Mouse (Mus musculus) erythroblast, adult 5-6 weeks (primary cell): ENCODE data around the gene Zan. TPM values are rescaled to one million over a fixed set of nuclear protein-coding genes. Genes with fewer than 3 reads are reported as not detected.

ENCODE experiments used
- ATAC-seq: replicated peaks from 2 replicates; pipeline ENCODE4 v1.8.0; 2016; ENCODE audit warnings: moderate number of reproducible peaks, mild to moderate bottlenecking, moderate TSS enrichment, inconsistent platforms; ENCODE audit not compliant: poor library complexity, low FRiP score, severe bottlenecking
- total RNA-seq, 2 experiments: library from RNA; stranded (forward) in 1 of 2; stranded (reverse) in 1 of 2; fragments of 150-400 nt in 1 of 2; fragments of 200-764, 138-1000 nt in 1 of 2; gene quantifications; 2 replicates each; pipeline versions ENCODE4 v1.2.3 to v1.2.4; 2015 to 2017; ENCODE audit warnings: low replicate concordance in 2 of 2

Gene Zan
- total RNA-seq, 2 experiments from 2014 or later: not detected

GRCm38 (mm10) chr5:137337190-137337589, 139.7 kb downstream of the Zan start:
- no peak for ATAC-seq

- no peak for ATAC-seq
These were observed 141.8 kb downstream of the Zan start for GRCm38 (mm10) chr5:137335066-137335465.

- no peak for ATAC-seq
These were observed 142.5 kb downstream of the Zan start for GRCm38 (mm10) chr5:137334317-137334716.

- ATAC-seq: peak; percentile 89
These were observed 143.2 kb downstream of the Zan start, which contains the start of gene Slc12a9 for GRCm38 (mm10) chr5:137333512-137334174. Gene Slc12a9 (minus strand): TSS chr5:137333597.

GRCm38 (mm10) chr5:137332857-137333511, 143.9 kb downstream of the Zan start:
- ATAC-seq: no peak

GRCm38 (mm10) chr5:137330910-137331309, 146.0 kb downstream of the Zan start:
- no peak for ATAC-seq

Other genes with a start within 250 kb of the Zan start
- gene Ache, start 189.5 kb downstream of the Zan start, total RNA-seq (2015; ENCODE audit: low replicate concordance): 63.5 and 69.6 TPM in 2 replicates
- 55.2 and 63.8 TPM in 2 replicates for gene Ache, start 189.5 kb downstream of the Zan start, total RNA-seq (2017; ENCODE audit: low replicate concordance)
- gene Ufsp1, start 182.4 kb downstream of the Zan start, total RNA-seq (2015; ENCODE audit: low replicate concordance): 19.0 and 21.7 TPM in 2 replicates
- 16.6 and 27.9 TPM in 2 replicates for gene Ufsp1, start 182.4 kb downstream of the Zan start, total RNA-seq (2017; ENCODE audit: low replicate concordance)
- gene Srrt, start 169.4 kb downstream of the Zan start, total RNA-seq (2015; ENCODE audit: low replicate concordance): 85.7 and 166 TPM in 2 replicates
- gene Srrt, start 169.4 kb downstream of the Zan start, total RNA-seq (2017; ENCODE audit: low replicate concordance): 227 and 383 TPM in 2 replicates
- gene Trip6, start 162.7 kb downstream of the Zan start, total RNA-seq (2015; ENCODE audit: low replicate concordance): 0.96 and 2.1 TPM in 2 replicates
- 2.6 TPM in 1 of 2 replicates, not detected in the other for gene Trip6, start 162.7 kb downstream of the Zan start, total RNA-seq (2017; ENCODE audit: low replicate concordance)
- 1.9 TPM in 2 replicates for gene Slc12a9, start 143.5 kb downstream of the Zan start, total RNA-seq (2015; ENCODE audit: low replicate concordance)
- 0.43 and 0.98 TPM in 2 replicates for gene Slc12a9, start 143.5 kb downstream of the Zan start, total RNA-seq (2017; ENCODE audit: low replicate concordance)
- not detected in 2 replicates for gene Ephb4, start 127.0 kb downstream of the Zan start, total RNA-seq (2015; ENCODE audit: low replicate concordance)
- not detected in 2 replicates for gene Ephb4, start 127.0 kb downstream of the Zan start, total RNA-seq (2017; ENCODE audit: low replicate concordance)
- 9.0 TPM in 1 of 2 replicates, not detected in the other for gene Pop7, start 25.5 kb upstream of the Zan start, total RNA-seq (2015; ENCODE audit: low replicate concordance)
- gene Pop7, start 25.5 kb upstream of the Zan start, total RNA-seq (2017; ENCODE audit: low replicate concordance): 4.4 and 7.2 TPM in 2 replicates
- gene Gigyf1, start 41.5 kb upstream of the Zan start, total RNA-seq (2015; ENCODE audit: low replicate concordance): 5.6 and 6.1 TPM in 2 replicates
- 5.3 and 8.4 TPM in 2 replicates for gene Gigyf1, start 41.5 kb upstream of the Zan start, total RNA-seq (2017; ENCODE audit: low replicate concordance)
- not detected in 2 replicates for gene Epo, start 56.2 kb upstream of the Zan start, total RNA-seq (2015; ENCODE audit: low replicate concordance)
- gene Epo, start 56.2 kb upstream of the Zan start, total RNA-seq (2017; ENCODE audit: low replicate concordance): not detected in 2 replicates
- gene Gnb2, start 56.4 kb upstream of the Zan start, total RNA-seq (2015; ENCODE audit: low replicate concordance): 77.0 and 113 TPM in 2 replicates
- gene Gnb2, start 56.4 kb upstream of the Zan start, total RNA-seq (2017; ENCODE audit: low replicate concordance): 94.2 and 96.3 TPM in 2 replicates
- not detected in 2 replicates for gene Actl6b, start 76.5 kb upstream of the Zan start, total RNA-seq (2015; ENCODE audit: low replicate concordance)
- not detected in 2 replicates for gene Actl6b, start 76.5 kb upstream of the Zan start, total RNA-seq (2017; ENCODE audit: low replicate concordance)
- gene Tfr2, start 92.8 kb upstream of the Zan start, total RNA-seq (2015; ENCODE audit: low replicate concordance): 11.9 and 16.5 TPM in 2 replicates
- 11.8 and 13.7 TPM in 2 replicates for gene Tfr2, start 92.8 kb upstream of the Zan start, total RNA-seq (2017; ENCODE audit: low replicate concordance)
- 18.6 and 37.2 TPM in 2 replicates for gene Mospd3, start 124.0 kb upstream of the Zan start, total RNA-seq (2015; ENCODE audit: low replicate concordance)
- 0.43 TPM in 1 of 2 replicates, not detected in the other for gene Mospd3, start 124.0 kb upstream of the Zan start, total RNA-seq (2017; ENCODE audit: low replicate concordance)
- gene Pcolce, start 136.7 kb upstream of the Zan start, total RNA-seq (2015; ENCODE audit: low replicate concordance): not detected in 2 replicates
- gene Pcolce, start 136.7 kb upstream of the Zan start, total RNA-seq (2017; ENCODE audit: low replicate concordance): not detected in 2 replicates
- not detected in 2 replicates for gene Fbxo24, start 151.9 kb upstream of the Zan start, total RNA-seq (2015; ENCODE audit: low replicate concordance)
- not detected in 2 replicates for gene Fbxo24, start 151.9 kb upstream of the Zan start, total RNA-seq (2017; ENCODE audit: low replicate concordance)
- 9.0 and 27.2 TPM in 2 replicates for gene Lrch4, start 152.1 kb upstream of the Zan start, total RNA-seq (2015; ENCODE audit: low replicate concordance)
- gene Lrch4, start 152.1 kb upstream of the Zan start, total RNA-seq (2017; ENCODE audit: low replicate concordance): 10.6 and 13.9 TPM in 2 replicates
- 1.9 and 6.3 TPM in 2 replicates for gene Gm20605, start 152.1 kb upstream of the Zan start, total RNA-seq (2015; ENCODE audit: low replicate concordance)
- 0.94 and 4.7 TPM in 2 replicates for gene Gm20605, start 152.1 kb upstream of the Zan start, total RNA-seq (2017; ENCODE audit: low replicate concordance)
- 11.0 and 17.1 TPM in 2 replicates for gene Sap25, start 164.3 kb upstream of the Zan start, total RNA-seq (2015; ENCODE audit: low replicate concordance)
- 3.1 and 4.8 TPM in 2 replicates for gene Sap25, start 164.3 kb upstream of the Zan start, total RNA-seq (2017; ENCODE audit: low replicate concordance)
- gene Irs3, start 168.7 kb upstream of the Zan start, total RNA-seq (2015; ENCODE audit: low replicate concordance): not detected in 2 replicates
- gene Irs3, start 168.7 kb upstream of the Zan start, total RNA-seq (2017; ENCODE audit: low replicate concordance): not detected in 2 replicates
- 9.6 and 12.1 TPM in 2 replicates for gene Agfg2, start 207.7 kb upstream of the Zan start, total RNA-seq (2015; ENCODE audit: low replicate concordance)
- 20.5 and 24.5 TPM in 2 replicates for gene Agfg2, start 207.7 kb upstream of the Zan start, total RNA-seq (2017; ENCODE audit: low replicate concordance)